Mouse (Mus musculus): ENCODE measurements around the gene Ip6k3. TPM values are rescaled to one million over a fixed set of nuclear protein-coding genes. Genes with fewer than 3 reads are reported as not detected.
A peak's percentile ranks its signal among the peaks of the same experiment; 100 is the strongest.

Gene Ip6k3
- total RNA-seq, 2 experiments from 2014 or later = 1.1 to 2.3 TPM

DNA sequence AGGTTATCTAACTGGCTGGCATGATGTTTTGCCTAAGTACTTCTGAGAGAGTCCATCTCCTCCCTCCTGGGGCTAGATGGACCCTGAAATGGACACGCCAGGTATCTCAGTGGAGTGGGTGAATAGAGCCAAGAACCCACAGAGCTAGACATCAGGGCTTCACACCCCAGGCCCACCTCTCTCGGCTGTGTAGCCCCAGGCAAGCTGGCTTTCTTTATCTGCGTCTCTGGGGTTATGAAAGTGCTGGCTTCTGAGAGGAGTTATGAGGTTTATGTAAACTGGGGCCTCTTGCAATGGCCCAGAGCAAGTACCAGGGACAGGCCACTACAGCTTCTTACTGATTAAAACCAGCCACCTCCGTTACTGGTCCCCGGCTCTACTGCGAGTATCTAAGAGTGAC is 12.7 kb downstream of the Ip6k3 start:
- DNase-seq (ENCODE audit: low spot score in 2 of 2) = no peak

DNA sequence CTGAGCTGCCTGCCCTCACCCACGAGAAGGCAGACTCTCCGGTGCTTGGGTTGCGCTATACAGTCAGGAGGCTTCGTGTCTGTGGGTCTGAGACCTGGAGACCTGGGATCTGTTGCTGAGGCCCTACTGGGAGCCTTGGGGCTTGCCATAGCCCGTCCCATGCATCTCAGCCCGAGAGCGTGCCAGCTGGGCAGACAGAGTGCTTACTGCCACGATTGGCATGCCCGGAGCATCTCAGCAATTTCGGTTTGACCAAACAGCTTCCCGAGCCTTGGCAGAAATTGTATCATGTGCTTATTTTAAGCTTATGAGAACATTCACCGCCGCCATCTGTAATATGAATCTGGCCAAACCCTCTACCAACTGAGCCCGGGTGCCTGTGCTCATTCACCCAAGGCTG is 13.3 kb downstream of the Ip6k3 start:
- DNase-seq (ENCODE audit: low spot score in 2 of 2) = no peak

DNA sequence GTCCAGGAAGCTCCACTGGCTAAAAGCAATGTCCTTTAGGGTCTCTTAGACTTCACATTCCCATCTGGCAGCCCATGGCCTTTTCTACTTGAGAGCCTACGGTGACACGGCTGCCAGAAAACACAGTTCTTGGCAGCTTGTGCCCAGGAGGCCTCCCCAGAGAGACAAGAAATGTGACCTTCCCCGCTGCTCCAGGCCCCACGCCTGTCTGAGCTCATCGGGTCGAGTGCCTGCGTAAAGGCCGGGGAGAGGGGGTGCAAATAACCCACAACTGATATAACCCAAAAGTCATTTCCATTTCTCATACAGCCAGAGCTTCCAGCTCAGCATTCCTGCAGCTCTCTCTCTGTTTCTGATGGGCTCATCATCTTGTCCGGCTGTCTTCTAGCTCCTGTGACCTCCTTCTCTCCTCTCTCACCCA is 13.8 kb downstream of the Ip6k3 start:
- no peak for DNase-seq (ENCODE audit: low spot score in 2 of 2)

DNA sequence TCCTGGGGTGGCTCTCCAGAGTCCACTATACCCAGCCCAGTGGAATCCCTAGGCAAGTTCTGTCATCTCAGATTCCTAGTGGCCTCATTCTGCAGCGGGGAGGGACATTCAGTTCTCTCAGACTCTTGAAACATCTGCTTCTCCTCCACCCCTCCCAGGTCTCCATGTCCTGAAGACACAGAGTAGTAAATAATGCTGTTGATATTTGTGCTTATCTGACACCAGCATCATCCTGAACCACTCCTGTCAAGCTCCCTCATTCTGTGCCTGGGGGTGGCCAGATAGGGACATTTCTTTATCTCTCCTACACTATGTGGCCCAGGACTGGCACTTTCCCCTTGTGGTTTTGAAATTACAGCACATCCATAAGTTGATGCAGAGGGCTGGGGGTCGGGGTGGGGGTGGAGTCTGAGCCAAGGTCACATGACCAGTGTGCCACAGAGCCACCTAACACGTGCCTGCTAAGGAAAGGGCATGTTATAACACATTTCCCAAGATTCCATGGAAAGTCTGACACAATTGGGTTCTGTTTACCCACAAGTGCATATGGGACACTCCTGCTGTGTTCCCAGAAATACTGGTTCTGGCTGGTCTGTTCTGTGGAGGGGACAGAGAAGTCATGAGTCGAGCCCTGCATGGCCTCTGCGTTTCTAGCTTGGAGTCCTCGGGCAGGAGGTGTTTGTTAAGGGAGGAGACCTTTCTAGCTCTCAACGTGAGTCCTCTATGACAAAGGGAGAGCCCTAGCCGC is 14.4 kb downstream of the Ip6k3 start:
- DNase-seq (ENCODE audit: low spot score in 2 of 2) = no peak

DNA sequence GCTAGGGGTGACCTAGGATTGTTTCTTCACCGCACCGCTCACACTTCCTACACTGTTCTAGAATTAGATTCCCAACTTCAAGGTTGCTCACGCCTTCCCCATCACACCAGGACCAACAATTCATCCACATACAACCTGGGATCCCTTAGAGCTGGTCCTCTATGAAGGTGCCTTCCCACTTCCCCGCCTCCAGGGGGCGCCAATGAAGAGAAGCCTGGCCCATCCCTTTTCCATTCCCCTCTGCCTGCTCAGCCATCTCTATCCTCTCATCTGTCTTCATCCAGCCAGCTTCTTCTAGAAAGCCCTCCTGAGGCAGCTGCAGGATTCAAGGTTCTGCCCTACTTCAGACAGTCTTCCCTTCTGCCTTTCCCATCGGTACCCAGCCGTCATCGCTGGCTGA is 16.2 kb downstream of the Ip6k3 start:
- DNase-seq (ENCODE audit: low spot score in 2 of 2) = no peak

DNA sequence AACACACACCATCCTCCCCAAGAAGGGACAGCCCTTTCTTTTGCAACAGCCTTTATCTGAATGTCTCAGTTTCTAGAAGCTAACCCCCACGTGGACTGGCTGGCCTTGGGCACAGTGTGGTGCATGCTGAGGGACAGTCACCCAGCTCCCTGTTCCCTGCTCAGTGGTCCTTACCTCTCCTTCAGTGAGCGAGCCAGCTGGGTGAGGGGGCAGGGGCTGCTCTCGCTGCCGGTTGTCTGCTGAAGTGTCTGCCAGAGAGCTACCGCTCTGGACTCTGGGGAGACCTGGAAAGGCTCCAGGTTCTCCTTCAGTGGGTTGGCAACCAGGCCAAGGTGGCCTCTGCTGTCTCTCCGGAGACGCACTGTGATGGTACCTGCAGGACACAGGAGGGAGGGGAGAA is 16.7 kb downstream of the Ip6k3 start:
- no peak for DNase-seq (ENCODE audit: low spot score in 2 of 2)

DNA sequence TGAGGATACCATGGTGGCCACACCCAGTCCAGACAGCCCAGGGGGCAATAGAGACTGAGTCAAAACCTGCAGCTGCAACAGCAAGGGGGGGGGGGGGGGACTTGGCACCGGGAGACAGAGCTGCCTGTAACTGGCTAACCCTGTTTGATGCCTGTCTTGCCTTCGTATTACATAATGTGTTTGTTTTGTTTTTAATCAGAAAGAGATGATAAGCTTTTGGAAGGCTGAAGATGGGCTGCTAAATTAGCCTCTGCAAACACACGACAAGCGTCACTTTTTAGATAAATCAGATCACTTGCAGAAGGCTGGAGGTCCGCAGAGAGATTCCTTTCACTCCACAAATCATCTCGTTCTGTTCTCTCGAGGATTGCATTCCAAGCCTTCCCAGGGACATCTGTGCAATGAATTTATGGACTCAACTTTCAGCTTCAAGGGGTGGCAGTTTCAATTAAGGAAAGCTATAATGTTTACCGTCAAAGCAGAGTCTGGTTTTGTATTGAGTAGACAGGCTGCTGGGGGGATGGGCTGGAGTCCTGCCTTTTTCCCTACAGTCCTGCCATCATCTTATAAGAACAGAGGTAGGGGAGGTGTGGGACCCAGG is 21.2 kb downstream of the Ip6k3 start:
- DNase-seq (ENCODE audit: low spot score in 2 of 2) = no peak

DNA sequence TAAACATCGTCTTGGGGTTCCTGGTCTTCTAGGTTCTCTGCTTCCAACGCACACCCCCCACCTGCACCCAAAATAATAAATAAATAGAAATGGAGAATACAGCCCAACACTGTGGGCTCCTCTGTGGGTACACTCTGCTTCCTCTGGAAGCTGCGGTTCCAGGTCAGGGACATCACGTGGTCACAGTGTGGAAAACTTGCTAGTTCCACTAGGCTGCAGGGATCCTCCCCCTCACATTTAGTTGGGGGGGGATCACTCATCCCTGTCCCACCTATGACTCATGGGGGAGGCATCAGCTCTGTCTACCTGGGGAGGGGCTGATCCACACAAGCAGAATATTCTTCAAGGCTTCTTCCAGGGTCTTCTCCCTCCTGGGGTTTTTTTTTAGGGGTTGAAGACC is 23.4 kb downstream of the Ip6k3 start:
- DNase-seq (ENCODE audit: low spot score in 2 of 2) = no peak

DNA sequence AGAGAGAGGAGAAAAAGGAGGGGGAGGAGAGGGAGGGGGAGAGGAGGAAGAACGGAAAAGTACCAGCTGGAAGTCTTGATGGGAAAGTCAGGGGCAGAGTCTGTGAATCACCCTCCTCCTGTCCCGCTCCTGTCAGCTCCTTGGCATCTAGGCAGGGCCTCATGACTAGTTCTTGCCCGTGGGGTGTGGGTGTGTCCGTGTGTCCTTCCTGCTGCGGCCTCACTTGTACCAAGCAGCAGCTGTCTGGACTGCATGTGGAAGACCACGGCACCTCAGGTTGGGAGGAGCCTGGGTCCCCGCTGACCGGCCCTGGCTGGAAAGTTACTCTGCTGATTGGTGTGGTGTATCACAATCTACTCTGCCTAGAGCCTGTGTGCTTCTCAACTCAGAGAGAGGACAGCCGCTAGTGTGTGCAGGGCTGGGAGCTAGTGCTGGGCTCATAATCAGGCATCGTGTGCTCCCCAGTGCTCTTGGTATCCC is 25.6 kb downstream of the Ip6k3 start:
- DNase-seq (ENCODE audit: low spot score in 2 of 2) = no peak

DNA sequence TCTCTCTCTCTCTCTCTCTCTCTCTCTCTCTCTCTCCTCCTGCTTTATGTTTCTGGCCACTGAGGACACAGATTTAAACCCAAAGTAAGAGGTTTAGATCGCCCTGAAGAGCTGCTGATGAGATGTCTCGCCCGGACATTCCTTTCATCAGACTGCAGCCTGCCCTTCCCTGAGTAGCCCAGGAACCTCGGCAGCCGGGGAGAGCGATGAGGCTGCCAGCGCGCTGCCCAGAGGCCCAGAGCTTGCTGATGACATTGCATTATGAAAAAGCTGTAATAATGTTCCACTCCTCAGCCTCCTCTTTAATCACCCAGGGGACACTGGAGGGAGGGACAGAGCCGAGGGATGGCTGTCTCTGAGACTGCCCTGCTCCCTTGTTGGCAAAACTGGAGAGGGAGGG is 27.3 kb downstream of the Ip6k3 start:
- no peak for DNase-seq (ENCODE audit: low spot score in 2 of 2)

DNA sequence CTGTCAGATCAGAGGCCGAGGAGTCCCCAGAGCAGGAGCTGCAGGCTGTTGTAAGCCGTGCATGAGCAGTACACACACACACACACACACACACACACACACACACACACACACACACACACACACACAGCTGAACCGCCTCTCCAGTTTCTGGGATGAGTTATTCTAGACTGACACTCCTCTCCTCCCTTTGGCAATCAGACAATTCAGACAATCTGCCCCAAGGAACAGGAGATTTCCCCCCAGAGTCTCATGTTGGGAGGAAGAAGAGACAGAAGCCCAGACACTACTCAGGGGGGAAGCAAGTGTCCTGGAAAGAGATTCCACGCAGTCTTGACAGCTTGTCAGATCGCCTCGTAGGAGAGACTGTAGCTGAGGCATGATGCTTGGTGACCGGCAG is 28.3 kb downstream of the Ip6k3 start:
- no peak for DNase-seq (ENCODE audit: low spot score in 2 of 2)

DNA sequence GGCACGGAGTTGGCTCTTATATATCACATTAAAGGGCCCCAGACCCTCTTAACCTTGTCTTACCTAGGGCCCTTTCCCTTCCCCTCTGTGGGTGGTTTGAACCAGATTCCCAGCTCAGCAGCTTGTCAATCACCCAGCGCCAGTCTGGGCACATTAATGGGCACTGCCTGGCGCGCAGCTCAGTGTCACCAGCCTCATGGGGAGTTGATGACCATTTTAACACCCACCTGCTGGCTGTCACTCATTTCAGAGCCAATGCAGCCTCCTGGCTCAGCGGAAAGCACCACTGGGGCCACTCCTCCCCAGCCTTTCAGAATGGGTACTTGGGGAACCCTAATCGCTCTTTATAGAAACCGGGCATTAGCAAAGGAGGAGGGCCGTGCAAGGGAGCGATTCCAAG is 29.2 kb downstream of the Ip6k3 start:
- DNase-seq (ENCODE audit: low spot score in 2 of 2) = no peak

DNA sequence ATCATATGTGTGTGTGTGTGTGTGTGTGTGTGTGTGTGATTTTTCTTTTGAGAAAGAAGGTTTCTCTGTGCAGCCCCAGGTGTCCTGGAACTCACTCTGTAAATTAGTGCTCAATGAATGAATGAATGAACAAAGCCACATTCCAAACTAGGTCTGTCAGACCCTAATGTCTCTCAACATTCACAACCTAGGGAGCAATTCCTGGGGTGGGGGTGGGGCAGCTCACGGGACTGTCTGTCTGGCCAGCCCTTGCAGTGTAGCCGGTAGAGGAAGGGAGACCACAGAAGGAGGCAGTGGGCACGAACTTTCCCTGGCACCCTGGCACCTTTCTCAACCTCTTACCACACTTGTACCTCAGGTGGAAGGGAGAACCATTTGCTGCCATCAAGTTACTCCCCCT is 32.9 kb downstream of the Ip6k3 start:
- DNase-seq (ENCODE audit: low spot score in 2 of 2) = no peak

DNA sequence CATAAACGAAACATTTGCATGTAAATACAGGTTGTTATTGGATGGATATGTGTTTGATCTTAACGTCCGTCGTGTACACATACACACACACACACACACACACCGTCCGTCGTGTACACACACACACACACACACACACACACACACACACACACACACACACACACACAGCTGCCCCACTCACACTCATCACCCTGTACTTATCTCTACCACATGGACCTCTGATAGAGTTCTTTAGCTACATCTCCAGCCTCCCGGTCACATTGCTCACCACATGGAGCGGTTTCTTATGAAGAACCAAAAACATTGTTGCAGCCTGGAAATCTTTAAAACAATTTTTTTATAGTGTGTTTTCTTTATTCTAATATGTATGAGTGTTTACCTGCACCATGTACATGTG is 33.4 kb downstream of the Ip6k3 start:
- no peak for DNase-seq (ENCODE audit: low spot score in 2 of 2)

DNA sequence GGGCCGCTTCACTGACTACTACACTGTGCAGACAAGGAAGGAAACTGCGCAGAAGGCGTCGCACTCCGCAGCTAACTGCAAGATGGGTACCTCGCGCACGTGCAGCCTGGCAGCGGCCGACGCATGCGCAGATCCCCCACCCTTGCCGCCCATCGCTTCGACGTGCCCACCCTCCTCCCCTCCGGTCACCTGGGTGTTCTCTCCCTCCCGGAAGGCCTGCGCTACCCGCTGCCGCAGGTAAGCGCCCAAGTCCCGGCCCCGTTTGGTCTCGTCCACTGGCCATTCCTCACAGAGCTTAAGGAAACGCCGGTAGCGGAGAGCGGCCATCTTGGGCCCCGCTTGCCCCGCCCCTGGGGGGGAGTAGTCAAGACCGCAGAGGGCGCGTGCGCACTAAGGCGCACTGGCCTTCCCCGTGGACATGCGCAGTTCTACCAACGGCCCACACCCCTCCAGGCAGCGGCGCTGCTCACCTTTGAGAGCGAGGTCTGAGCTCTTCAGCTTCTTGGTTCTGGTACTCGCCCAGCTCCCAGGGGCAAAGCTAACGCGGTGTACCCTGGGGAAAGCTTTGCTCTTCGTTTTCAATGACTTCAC is 33.9 kb downstream of the Ip6k3 start, which contains the start of gene Uqcc2:
Gene Uqcc2, minus strand, starts transcription at position 366 of the 591 bp plus-strand sequence.
- DNase-seq (ENCODE audit: low spot score in 2 of 2) = peak; percentile 94 to 97

DNA sequence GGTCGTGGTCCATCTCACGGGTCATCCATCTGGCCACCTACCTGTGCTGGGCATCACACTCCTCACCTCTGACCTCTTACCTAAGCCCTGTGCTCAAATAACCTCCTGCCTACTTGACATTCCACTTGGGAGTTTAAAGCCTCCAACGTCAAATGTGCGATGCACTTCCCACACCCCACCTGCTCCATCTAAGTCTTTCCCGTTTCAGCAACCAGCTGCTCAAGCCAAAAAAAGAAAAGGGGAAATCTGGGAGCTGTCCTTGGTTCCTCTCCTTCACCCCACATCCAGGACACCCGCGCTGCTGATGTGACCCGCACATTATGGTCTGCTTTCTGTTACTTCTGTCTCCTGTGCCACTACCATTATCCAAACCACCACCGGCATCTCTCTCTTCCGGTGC is 35.4 kb downstream of the Ip6k3 start:
- DNase-seq (ENCODE audit: low spot score in 2 of 2) = no peak

DNA sequence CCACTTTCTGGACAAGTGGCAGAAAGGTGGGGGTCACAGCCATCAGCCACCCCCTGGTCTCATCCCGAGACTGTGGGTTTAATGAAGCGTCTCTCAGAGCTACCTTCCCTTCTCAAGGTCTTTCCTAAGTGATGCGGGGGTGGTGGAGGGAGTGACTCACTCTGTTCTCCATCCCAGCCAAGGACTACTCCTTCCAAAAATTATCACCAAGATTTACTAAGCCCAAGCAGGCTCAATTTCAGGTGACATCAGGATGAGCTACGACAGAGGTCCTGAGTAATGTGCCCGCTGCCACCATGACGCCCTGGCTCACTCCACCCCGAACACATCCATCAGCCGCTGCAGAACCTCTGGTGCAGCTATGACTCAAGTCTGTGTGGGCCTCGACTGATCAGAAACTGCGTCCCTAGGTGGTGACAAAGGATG is 36.3 kb downstream of the Ip6k3 start:
- DNase-seq (ENCODE audit: low spot score in 2 of 2) = no peak

DNA sequence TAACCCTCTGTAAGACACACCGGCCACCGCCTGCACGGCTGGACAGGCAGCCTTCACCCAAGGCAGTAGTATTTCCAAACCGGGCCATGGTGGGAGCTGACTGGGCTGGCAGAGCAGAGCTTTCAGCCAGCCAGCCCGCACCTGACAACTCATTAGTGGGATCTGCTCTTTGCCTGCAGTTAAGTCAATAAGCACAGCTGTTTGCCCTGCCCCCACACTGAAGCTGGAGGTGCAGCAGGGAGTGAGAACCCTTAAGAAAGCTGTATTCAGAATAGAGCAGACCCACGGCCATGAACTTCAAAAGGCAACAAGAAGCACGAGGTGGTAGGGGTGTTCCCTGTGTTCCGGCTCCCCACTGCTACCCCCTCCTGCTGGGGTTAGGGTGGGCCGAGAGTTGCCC is 37.3 kb downstream of the Ip6k3 start:
- no peak for DNase-seq (ENCODE audit: low spot score in 2 of 2)

DNA sequence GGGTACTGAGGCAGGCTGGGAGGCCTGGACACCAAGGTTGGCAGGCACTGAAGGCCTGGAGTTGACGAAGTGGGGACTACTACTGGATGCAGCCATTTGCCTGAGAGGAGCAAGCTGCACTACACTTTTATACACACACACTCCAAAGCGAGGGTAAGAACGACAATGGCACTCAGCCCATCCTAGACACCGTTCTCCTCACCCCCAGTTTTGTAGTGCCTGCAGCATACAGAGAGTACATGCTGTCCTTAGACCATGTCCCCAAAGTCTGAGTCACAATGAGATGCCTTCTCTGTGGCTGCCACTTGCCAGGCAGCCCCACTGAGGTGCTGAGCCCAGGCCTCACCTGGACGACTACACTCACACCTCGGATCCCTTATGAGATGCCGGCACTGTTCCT is 37.8 kb downstream of the Ip6k3 start:
- DNase-seq (ENCODE audit: low spot score in 2 of 2) = no peak

DNA sequence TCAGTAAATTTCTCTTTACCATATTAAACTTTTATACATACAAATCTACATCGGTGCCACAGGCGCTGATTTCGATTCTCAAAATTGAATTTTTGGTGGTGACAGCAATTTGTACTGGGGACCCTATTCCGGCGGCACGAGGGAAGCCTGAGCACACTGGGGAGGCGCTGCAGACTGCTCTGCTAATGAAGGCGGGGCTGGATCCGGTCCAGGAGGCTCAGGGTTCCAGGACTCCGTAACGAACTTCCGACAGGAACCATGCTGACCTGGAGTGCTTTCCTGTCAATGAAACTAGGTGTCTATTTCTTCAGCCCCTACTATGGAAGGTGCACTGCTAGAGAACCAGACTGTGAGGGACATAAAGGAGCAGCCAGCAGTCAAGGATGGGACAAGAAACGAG is 38.3 kb downstream of the Ip6k3 start:
- no peak for DNase-seq (ENCODE audit: low spot score in 2 of 2)

DNA sequence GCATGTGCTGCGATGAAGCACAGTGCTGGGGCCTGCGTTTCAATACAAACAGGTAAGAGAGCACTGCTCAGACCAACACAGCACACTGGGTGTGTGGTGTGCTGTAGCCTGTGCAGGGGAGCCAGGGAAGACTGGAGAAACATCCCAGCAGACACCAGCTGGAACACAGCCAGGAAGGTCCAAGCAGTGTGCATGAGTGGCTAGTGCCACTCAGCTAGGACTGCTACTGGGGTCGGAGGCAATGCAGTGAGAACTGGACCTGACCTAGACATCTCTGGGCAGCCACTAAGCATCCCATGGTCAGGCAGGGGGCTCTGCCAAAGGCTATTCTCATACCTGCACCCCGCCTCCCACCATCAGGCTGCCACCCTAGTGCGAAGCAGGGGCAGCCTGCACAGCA is 39.4 kb downstream of the Ip6k3 start:
- DNase-seq (ENCODE audit: low spot score in 2 of 2) = no peak

DNA sequence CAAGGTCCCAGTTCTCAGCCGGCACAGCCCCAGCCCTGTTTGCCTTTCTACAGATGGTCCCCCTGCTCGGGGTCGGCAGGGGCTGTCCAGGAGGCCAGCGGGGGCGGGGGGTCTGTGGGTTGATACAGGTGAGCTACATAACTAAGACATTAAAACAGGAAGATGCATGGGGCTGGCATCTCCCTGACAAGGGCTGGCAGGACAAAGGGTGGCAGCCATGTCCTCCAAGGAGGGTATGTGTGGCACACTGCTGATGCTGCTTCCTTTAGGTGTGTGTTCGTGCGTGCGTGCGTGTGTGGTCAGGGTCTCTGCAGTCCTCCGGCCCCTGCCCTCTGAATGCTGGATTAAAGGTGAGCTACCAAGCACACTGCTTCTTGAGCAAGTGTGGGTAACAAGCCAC is 40.6 kb downstream of the Ip6k3 start:
- no peak for DNase-seq (ENCODE audit: low spot score in 2 of 2)
